Mouse (Mus musculus) liver, adult 2 months (tissue): ENCODE data around the gene Fndc9.

ENCODE experiments used
- CTCF ChIP-seq: fragments of 200-500 bp; IDR thresholded peaks from 2 replicates; pipeline ENCODE4 v1.5.1; 2011; ENCODE audit warnings: low read depth, low read length, control low read depth
- POLR2A ChIP-seq: fragments of 200-500 bp; IDR thresholded peaks from 2 replicates; pipeline ENCODE4 v1.6.1; 2011; ENCODE audit warnings: low read length, control low read depth; ENCODE audit not compliant: insufficient read depth; ENCODE audit errors: extremely low read depth

DNA sequence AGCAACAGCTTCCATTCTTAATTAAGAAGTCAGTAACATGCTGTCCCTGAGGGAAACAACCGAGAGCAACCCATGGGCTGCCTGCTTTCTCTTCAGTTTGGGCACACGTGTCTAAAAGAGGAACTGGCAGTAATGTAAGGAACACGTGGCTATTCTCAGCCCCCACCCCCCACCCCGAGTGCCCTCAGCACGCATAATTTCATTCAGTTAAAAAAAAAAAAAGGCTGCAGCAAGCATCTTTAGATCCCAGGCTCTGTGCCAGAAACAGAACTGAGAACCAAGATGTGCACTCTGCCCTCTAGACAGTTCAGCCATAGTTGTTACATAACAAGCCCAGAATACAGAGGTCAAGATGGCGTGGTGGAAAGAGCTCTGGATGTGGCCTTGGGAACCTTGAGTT lies 51.5 kb downstream of the Fndc9 start:
- no peak for TF ChIP-seq CTCF
- no peak for TF ChIP-seq POLR2A
